Mouse (Mus musculus) megakaryocyte-erythroid progenitor cell, adult 5-6 weeks (primary cell): ENCODE data around the gene Fbxo17. TPM values are rescaled to one million over a fixed set of nuclear protein-coding genes. Genes with fewer than 3 reads are reported as not detected.

Experiments used
- ATAC-seq: replicated peaks from 2 replicates; pipeline ENCODE4 v1.8.0; 2016; ENCODE audit warnings: mild to moderate bottlenecking, inconsistent platforms; ENCODE audit not compliant: severe bottlenecking, poor library complexity, low FRiP score, low TSS enrichment
- total RNA-seq, 2 experiments: library from RNA; stranded (forward) in 1 of 2; stranded (reverse) in 1 of 2; fragments of 200-1000, 215-1000 nt in 1 of 2; fragments of >200 nt in 1 of 2; fragmentation: Nextera tagmentation in 1 of 2; gene quantifications; 2 replicates each; pipeline ENCODE4 v1.2.3; 2014 to 2017

The Fbxo17 gene
- total RNA-seq, 2 experiments from 2014 or later, result 1.2 to 1.6 TPM

GRCm38 (mm10) chr7:28714667-28715066 is 1.9 kb upstream of the Fbxo17 start:
- no peak for ATAC-seq

GRCm38 (mm10) chr7:28715598-28715997 is 1.0 kb upstream of the Fbxo17 start:
- 0 out of 2 replicates have a peak, but pooled peaks have one; percentile 53 for ATAC-seq

GRCm38 (mm10) chr7:28717726-28718125 is 1.1 kb downstream of the Fbxo17 start:
- no peak for ATAC-seq

- ATAC-seq, result no peak
Measured at GRCm38 (mm10) chr7:28719159-28719558, 2.6 kb downstream of the Fbxo17 start.

GRCm38 (mm10) chr7:28719650-28720049 is 3.0 kb downstream of the Fbxo17 start:
- no peak for ATAC-seq

DNA sequence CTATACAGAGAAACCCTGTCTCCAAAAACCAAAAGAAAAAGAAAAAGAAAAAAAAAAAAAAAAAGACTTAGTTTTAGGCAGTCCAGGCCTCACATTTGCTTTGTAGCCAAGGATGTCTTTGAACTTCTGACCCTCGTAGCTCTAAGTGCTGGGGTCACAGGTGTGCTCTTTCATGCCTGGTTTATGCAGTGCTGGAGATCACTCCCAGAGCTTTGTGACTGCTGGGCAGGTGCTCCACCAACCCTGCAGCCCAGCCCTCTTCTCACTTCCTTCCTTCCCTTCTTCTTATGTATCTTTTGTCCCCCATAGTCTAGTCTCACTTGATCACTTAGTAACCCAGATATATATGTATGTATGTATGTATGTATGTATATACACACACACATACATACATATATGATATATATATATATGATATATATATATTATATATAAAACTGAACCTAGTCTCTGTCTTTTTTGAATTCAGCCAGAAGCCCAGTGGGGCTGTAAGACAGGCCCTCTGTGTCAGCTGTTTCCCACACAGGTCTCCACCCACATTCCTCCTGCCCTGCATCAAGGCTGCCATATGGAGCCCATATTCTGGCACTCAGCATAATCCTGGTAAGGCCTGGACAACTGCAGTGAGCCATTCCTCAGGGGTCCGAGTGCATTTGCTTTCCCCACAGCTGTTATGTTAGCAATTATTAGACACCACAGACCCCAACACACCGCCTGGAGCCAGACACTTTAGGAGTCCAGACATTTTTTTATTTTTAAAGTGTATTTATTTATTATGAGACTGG is 4.3 kb downstream of the Fbxo17 start:
- no peak for ATAC-seq

GRCm38 (mm10) chr7:28722079-28722478 is 5.5 kb downstream of the Fbxo17 start:
- ATAC-seq, result no peak

DNA sequence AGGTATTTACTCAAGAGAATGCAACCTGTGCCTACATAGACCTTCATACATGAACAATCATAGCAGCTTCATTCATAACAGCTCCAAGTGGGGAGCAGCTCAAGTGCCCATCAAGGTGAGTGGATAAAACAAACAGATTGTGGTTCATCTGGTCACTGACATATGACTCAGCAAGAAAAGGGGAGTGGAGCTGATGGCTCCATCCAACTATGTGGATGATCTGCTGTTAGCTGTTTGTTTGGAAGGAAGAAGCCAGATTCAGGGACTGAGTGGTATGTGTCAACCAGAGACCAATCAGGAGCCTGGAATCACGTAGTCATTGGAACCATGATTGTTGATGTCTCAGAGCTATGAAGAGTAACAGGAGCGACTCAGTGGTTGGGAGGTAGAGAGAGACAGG is 8.0 kb downstream of the Fbxo17 start:
- no peak for ATAC-seq

GRCm38 (mm10) chr7:28726600-28726999 is 10.0 kb downstream of the Fbxo17 start:
- peak; percentile 68; the same call in 1 of the 2 replicates for ATAC-seq

GRCm38 (mm10) chr7:28727649-28728340 is 11.2 kb downstream of the Fbxo17 start:
- ATAC-seq, result no peak

GRCm38 (mm10) chr7:28732341-28733142 is 15.9 kb downstream of the Fbxo17 start:
- peak; percentile 97 for ATAC-seq

DNA sequence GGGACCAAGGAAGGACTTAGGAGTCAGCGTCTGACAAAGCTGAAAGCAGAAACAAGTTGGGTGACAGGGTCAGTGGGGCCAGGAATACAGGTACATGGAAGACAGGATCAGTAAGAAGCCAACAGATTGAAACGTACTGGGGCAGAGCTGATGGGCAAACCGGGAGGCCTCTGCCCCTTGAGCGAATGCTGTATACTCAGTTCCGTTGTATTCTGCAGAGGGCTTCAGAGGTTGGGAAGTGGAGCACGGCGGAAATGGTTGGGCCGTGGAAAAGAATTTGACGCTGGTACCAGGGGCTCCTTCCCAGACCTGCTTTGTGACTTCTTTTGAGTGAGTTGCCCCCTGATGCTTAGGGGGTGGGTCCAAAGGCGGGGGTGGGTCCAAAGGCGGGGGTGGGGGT is 16.6 kb downstream of the Fbxo17 start:
- ATAC-seq, result no peak

DNA sequence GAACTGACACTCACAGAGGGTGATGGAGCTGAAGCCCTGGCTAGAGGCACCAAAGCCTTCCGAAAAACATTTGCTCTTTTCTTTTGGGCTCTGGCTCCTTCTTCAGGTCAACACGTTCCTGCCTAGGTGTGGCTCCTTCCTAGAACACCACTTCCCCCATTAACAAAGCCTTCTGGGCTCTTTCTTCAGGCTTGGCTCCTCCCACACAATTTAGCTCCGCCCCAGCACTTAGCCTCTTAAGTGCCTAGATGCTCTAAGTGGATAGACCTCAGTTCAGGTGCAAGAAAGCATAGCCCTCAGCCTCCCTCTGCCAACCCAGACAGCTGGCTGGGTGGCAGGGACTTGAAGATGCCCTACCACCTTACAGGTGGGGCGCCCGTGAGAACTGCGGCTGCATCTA is 19.1 kb downstream of the Fbxo17 start:
- ATAC-seq, result no peak

- no peak for ATAC-seq
Measured at GRCm38 (mm10) chr7:28739829-28740228, 23.2 kb downstream of the Fbxo17 start.

GRCm38 (mm10) chr7:28740949-28741348 is 24.3 kb downstream of the Fbxo17 start:
- no peak; the same call in 1 of the 2 replicates for ATAC-seq

GRCm38 (mm10) chr7:28741368-28741708 is 24.7 kb downstream of the Fbxo17 start:
- peak; percentile 1; the same call in 1 of the 2 replicates for ATAC-seq

DNA sequence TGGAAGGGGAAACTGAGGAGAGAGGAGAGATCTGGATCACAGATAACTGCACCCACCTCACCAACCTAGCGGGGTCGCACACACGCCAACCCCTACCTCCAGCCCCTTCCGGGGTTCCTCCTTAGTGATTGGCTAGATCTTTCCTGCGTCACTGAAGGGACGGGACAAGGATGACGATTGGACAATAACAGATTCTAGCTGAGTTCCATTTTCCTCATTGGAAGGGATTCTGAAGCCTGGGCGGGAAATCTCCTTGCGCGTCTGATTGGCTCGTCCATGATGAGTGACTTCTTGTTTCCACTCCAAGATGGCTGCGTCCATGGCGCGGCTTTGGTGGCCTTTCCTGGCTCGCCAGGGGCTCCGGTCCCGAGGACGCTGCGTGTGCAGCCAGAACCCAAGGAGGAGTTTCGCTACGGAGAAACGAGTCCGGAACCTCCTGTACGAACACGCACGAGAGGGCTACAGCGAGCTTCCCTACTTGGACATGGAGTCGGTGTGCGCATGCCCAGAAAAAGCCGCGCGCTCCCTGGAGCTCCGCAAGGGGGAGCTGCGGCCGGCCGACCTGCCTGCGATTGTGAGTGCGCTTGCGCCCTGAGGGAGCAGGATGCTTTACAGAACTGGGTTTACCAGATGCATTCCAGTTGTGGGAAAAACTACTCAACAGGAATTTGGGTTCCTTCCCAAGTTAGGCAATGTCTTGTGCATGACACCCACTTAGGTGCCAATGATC is 25.3 kb downstream of the Fbxo17 start, which contains the start of the genes Mrps12 and Sars2:
Mrps12 (minus strand) TSS at position 112 of the 730 bp plus-strand sequence.
Sars2 (plus strand) TSS at position 284 of the 730 bp plus-strand sequence.
- peak; percentile 93 for ATAC-seq

DNA sequence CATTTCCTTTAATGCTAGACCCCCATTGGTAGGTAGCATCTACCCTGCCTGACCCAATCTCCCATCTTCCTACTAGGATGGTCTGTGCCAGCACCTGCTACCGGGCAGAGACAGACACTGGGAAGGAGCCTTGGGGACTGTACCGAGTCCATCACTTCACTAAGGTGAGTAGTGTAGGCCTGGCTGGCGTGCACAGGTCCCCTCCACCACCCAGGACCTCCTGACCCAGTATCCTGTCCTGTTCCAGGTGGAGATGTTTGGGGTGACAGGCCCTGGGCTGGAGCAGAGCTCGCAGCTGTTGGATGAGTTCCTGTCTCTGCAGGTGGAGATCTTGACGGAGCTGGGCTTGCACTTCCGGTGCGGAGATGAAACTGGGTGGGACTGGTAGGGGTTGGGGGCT is 33.3 kb downstream of the Fbxo17 start:
- no peak for ATAC-seq

- ATAC-seq, result no peak
Measured at GRCm38 (mm10) chr7:28756079-28756478, 39.5 kb downstream of the Fbxo17 start, which contains the start of gene Ccer2. Ccer2 (plus strand) TSS chr7:28756174.
